Mouse (Mus musculus): ENCODE data around the gene Gm20896. TPM values are rescaled to one million over a fixed set of nuclear protein-coding genes. Genes with fewer than 3 reads are reported as not detected.
"Not testable (repeated sequence)": the region's sequence is repeated elsewhere in the genome, so short reads cannot be mapped to it uniquely, and the experiment has no call there.

Gene Gm20896
- polyA plus RNA-seq (2015; fragmentation: Nextera tagmentation; extraction: Ambion mirVana), result not detected in 2 replicates

DNA sequence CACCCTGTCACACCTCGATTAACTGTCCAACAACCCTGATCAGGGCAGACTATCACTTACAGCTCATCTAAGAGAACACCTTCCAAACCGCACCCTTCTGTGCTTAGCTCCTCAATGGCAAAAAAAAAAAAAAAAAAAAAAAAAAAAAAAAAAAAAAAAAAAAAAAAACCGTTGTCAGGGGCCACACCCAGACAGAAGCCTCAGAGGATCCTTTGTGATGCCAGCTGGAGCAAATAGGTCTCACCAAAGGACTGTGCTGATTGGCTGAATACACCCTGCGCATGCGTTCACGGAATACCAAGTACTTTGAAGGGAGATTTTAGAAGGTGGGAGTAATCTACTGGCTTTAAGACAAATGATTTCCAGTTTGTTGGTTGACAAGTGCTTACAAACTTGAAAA lies at the start of gene Gm20896:
Gm20896 (minus strand) TSS at position 101 of the 400 bp plus-strand sequence.
- H3K36me3 ChIP-seq; H3K27ac ChIP-seq; H3K4me3 ChIP-seq; H3K4me1 ChIP-seq; H3K9me3 ChIP-seq; H3K9ac ChIP-seq; H3K27me3 ChIP-seq; ATAC-seq (ENCODE audit: insufficient number of reproducible peaks, low FRiP score, low TSS enrichment, low read depth); H3K4me2 ChIP-seq: not testable (repeated sequence)
- 100% methylated on average over 1 of the region's 6 CpGs for WGBS

All from limb, embryonic 15.5 days (tissue).